Mouse (Mus musculus): Measurements from ENCODE around the gene Mttp. TPM values are rescaled to one million over a fixed set of nuclear protein-coding genes. Genes with fewer than 3 reads are reported as not detected.
"Not testable (repeated sequence)": the region's sequence is repeated elsewhere in the genome, so short reads cannot be mapped to it uniquely, and the experiment has no call there.

Mttp gene
- total and polyA plus RNA-seq, 3 experiments, result 2.5 to 4.4 TPM; not detected in 1

DNA sequence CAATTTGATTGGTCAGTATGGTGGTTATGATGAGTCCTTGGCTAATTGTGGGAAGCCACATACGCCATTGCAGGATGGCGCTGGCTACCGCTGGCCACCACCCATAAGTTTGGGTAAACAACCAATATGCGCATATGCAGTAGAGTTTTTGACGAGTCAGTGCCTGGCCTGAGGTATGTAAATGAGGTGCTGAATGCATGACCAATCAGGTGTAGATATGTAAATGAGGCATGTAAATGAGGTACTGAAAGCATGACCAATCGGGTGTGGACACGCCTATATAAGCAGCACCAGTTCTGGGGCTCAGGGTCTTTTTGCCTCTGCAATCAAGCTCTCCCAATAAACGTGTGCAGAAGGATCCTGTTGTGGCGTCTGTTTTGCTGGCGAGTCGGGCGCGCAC, 6.6 kb downstream of the Mttp start:
- H3K79me2 ChIP-seq (ENCODE audit: control insufficient read depth, insufficient read depth, low read length, poor library complexity); H3K36me3 ChIP-seq (ENCODE audit: control insufficient read depth in 1 of 2, insufficient read depth in 2 of 2, low read length in 2 of 2); H3K27ac ChIP-seq (ENCODE audit: control insufficient read depth, low read depth, low read length); H3K4me1 ChIP-seq (ENCODE audit: control insufficient read depth in 1 of 2, insufficient read depth in 2 of 2, low read length in 2 of 2); H3K27me3 ChIP-seq (ENCODE audit: control insufficient read depth in 1 of 2, insufficient read depth in 2 of 2, low read length in 2 of 2); H3K9me3 ChIP-seq (replicated peaks; ENCODE audit: insufficient read depth, low read length); H3K4me3 ChIP-seq (ENCODE audit: control insufficient read depth in 1 of 2, insufficient read depth in 1 of 2, low read depth in 2 of 2, low read length in 2 of 2); H3K9ac ChIP-seq (ENCODE audit: control insufficient read depth, low read depth, low read length, poor library complexity, severe bottlenecking): not testable (repeated sequence)
- peak; percentile 54; the same call in 1 of the 2 replicates for TF ChIP-seq TBP (IDR thresholded peaks at IDR 0.05; ENCODE audit: low read depth, low read length)
- peak; percentile 56 for DNase-seq (ENCODE audit: low read depth, low spot score)

DNA sequence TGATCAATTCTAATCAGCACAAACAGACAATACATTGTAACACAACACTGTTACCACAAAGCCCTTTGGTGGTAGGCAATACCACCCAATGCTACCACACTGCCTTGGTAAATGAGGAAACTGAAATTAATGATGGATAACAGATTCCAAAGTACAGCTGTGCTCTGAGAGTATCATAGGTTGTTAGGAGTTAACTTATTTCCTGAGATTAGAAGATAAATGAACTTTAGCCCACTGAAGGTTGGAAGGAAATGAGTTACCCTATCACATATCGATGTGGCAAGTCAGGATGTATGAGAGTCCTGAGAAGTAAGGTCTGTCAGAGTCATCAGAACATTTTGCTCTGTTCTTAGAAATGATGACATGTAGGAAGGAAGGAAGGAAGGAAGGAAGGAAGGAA, 10.2 kb downstream of the Mttp start:
- no peak for DNase-seq (ENCODE audit: low read depth, low spot score)
- Histone ChIP-seq H3K9ac (ENCODE audit: control insufficient read depth, low read depth, low read length, poor library complexity, severe bottlenecking) (no peak overlapping the region), H3K36me3 (ENCODE audit: control insufficient read depth in 1 of 2, insufficient read depth in 2 of 2, low read length in 2 of 2) (no peaks in the 10 kb centered on the region), H3K27me3 (ENCODE audit: control insufficient read depth in 1 of 2, insufficient read depth in 2 of 2, low read length in 2 of 2) (no peaks in the 10 kb centered on the region), H3K79me2 (ENCODE audit: control insufficient read depth, insufficient read depth, low read length, poor library complexity) (no peaks in the 10 kb centered on the region), H3K4me1 (ENCODE audit: control insufficient read depth in 1 of 2, insufficient read depth in 2 of 2, low read length in 2 of 2) (peaks cover 0 to 2% of the 10 kb centered on the region in 2 experiments; a peak in 2 of 4 replicates), H3K27ac (ENCODE audit: control insufficient read depth, low read depth, low read length) (no peak overlapping the region), H3K9me3 (replicated peaks; ENCODE audit: insufficient read depth, low read length) (no peaks in the 10 kb centered on the region), H3K4me3 (ENCODE audit: control insufficient read depth in 1 of 2, insufficient read depth in 1 of 2, low read depth in 2 of 2, low read length in 2 of 2) (no peak overlapping the region)
- TF ChIP-seq MYC (IDR thresholded peaks at IDR 0.05; ENCODE audit: low read depth, low read length), result no peak
- no peak for TF ChIP-seq CHD2 (IDR thresholded peaks at IDR 0.05; ENCODE audit: low read length)
- no peak for TF ChIP-seq MAZ (IDR thresholded peaks at IDR 0.05; ENCODE audit: low read depth, low read length)
- TF ChIP-seq MYB (IDR thresholded peaks at IDR 0.05; ENCODE audit: low read depth, low read length), result no peak
- TF ChIP-seq MAX (IDR thresholded peaks at IDR 0.05; ENCODE audit: low read length), result no peak
- no peak for TF ChIP-seq TAL1 (IDR thresholded peaks at IDR 0.05; ENCODE audit: low read length)
- TF ChIP-seq SMC3 (IDR thresholded peaks at IDR 0.05; ENCODE audit: low read depth, low read length), result no peak
- no peak for TF ChIP-seq TBP (IDR thresholded peaks at IDR 0.05; ENCODE audit: low read depth, low read length)

DNA sequence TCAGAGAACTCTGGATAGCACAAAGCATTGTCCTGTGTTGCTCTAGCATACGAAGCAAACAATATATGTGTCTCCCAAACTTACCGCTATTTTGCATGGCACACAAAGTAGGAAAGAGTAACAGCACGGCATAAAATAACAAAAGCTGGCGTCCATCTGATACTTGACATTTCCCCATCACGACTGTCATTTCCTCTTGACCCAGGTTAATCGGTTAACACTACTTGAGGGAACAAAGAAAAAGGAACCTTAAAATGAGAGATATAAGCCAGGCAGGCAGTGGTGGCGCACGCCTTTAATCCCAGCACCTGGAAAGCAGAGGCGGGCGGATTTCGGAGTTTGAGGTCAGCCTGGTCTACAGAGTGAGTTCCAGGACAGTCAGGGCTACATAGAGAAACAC, 10.9 kb downstream of the Mttp start:
- TF ChIP-seq CHD1 (IDR thresholded peaks at IDR 0.05; ENCODE audit: low read depth, low read length) (no peak), MAFK (IDR thresholded peaks at IDR 0.05; ENCODE audit: borderline replicate concordance, low read depth, low read length) (no peak), SMC3 (IDR thresholded peaks at IDR 0.05; ENCODE audit: low read depth, low read length) (no peak), ELF1 (IDR thresholded peaks at IDR 0.05; ENCODE audit: low read depth, low read length) (no peak), ZKSCAN1 (IDR thresholded peaks at IDR 0.05; ENCODE audit: low read depth, low read length) (no peak), RAD21 (IDR thresholded peaks at IDR 0.05; ENCODE audit: low read depth, low read length) (no peak), USF2 (IDR thresholded peaks at IDR 0.05; ENCODE audit: borderline replicate concordance in 1 of 2, insufficient read depth in 1 of 2, low read depth in 1 of 2, low read length in 2 of 2) (no peak), MEF2A (IDR thresholded peaks at IDR 0.05; ENCODE audit: extremely low read depth, insufficient replicate concordance, low read depth, low read length, poor library complexity, severe bottlenecking) (no peak), POLR2A (IDR thresholded peaks at IDR 0.05; ENCODE audit: control insufficient read depth in 1 of 2, insufficient read depth in 1 of 2, low read depth in 1 of 2, low read length in 2 of 2, poor library complexity in 1 of 2) (no peak), GATA1 (IDR thresholded peaks at IDR 0.05; ENCODE audit: low read depth, low read length) (no peak), BHLHE40 (IDR thresholded peaks at IDR 0.05; ENCODE audit: borderline replicate concordance, low read depth, low read length) (no peak), TAL1 (IDR thresholded peaks at IDR 0.05; ENCODE audit: low read length) (no peak), CTCF (IDR thresholded peaks at IDR 0.05 in 2 of 3, conservative IDR thresholded peaks at IDR 0.05 in 1 of 3; ENCODE audit: control insufficient read depth in 1 of 3, insufficient read depth in 1 of 3, low read depth in 2 of 3, low read length in 3 of 3, poor library complexity in 1 of 3, severe bottlenecking in 1 of 3) (no peak), MYC (IDR thresholded peaks at IDR 0.05; ENCODE audit: low read depth, low read length) (no peak)
- Histone ChIP-seq H3K4me3 (ENCODE audit: control insufficient read depth in 1 of 2, insufficient read depth in 1 of 2, low read depth in 2 of 2, low read length in 2 of 2) (no peak overlapping the region), H3K36me3 (ENCODE audit: control insufficient read depth in 1 of 2, insufficient read depth in 2 of 2, low read length in 2 of 2) (no peaks in the 10 kb centered on the region)

More for the DNA sequence above, 10.9 kb downstream of the Mttp start:
- no peak overlapping the region for H3K9ac ChIP-seq (ENCODE audit: control insufficient read depth, low read depth, low read length, poor library complexity, severe bottlenecking)
- no peak overlapping the region for H3K27ac ChIP-seq (ENCODE audit: control insufficient read depth, low read depth, low read length)
- no peaks in the 10 kb centered on the region for H3K27me3 ChIP-seq (ENCODE audit: control insufficient read depth in 1 of 2, insufficient read depth in 2 of 2, low read length in 2 of 2)
- no peaks in the 10 kb centered on the region for H3K79me2 ChIP-seq (ENCODE audit: control insufficient read depth, insufficient read depth, low read length, poor library complexity)
- peaks cover 0 to 2% of the 10 kb centered on the region in 2 experiments; a peak in 2 of 4 replicates for H3K4me1 ChIP-seq (ENCODE audit: control insufficient read depth in 1 of 2, insufficient read depth in 2 of 2, low read length in 2 of 2)
- no peaks in the 10 kb centered on the region for H3K9me3 ChIP-seq (replicated peaks; ENCODE audit: insufficient read depth, low read length)
- no peak for DNase-seq (ENCODE audit: low read depth, low spot score)

Data from MEL (cell line).